Mouse (Mus musculus): ENCODE data around the gene Sash3. TPM values are rescaled to one million over a fixed set of nuclear protein-coding genes. Genes with fewer than 3 reads are reported as not detected.

The Sash3 gene
- polyA plus RNA-seq, 1 experiment: not detected

GRCm38 (mm10) chrX:48106226-48106625 lies 40.0 kb upstream of the Sash3 start:
- H3K36me3 ChIP-seq (ENCODE audit: control insufficient read depth, insufficient read depth): no peaks in the 10 kb centered on the region

GRCm38 (mm10) chrX:48108394-48109315 lies 37.6 kb upstream of the Sash3 start, which contains the start of gene Xpnpep2:
Xpnpep2 (plus strand) TSS chrX:48108725.
- H3K36me3 ChIP-seq (ENCODE audit: control insufficient read depth, insufficient read depth): no peaks in the 10 kb centered on the region
- no peak within 1 kb of the TSS for H3ac ChIP-seq (ENCODE audit: control insufficient read depth, insufficient read length, low read depth)
- H3K79me3 ChIP-seq (ENCODE audit: low read depth): no peaks in the 10 kb centered on the region
- no peaks in the 10 kb centered on the region for H3K79me2 ChIP-seq (ENCODE audit: control insufficient read depth, insufficient read depth)
- TF ChIP-seq MYOD1 (IDR thresholded peaks at IDR 0.05; ENCODE audit: control insufficient read depth, insufficient read length, low read depth): peak; percentile 21
- TF ChIP-seq CTCF (IDR thresholded peaks at IDR 0.05; ENCODE audit: control insufficient read depth, insufficient read depth, insufficient read length): no peak
- no peak for TF ChIP-seq FOSL1 (IDR thresholded peaks at IDR 0.05; ENCODE audit: insufficient read depth, low read length, poor library complexity, severe bottlenecking)
- H3K4me3 ChIP-seq (ENCODE audit: insufficient read depth, poor library complexity, severe bottlenecking): no peak within 1 kb of the TSS
- H3K27me3 ChIP-seq (ENCODE audit: control insufficient read depth, insufficient read depth, insufficient read length): no peaks in the 10 kb centered on the region

More at GRCm38 (mm10) chrX:48106226-48106625, 40.0 kb upstream of the Sash3 start:
- H3ac ChIP-seq (ENCODE audit: control insufficient read depth, insufficient read length, low read depth): no peak overlapping the region
- TF ChIP-seq USF1 (IDR thresholded peaks at IDR 0.05; ENCODE audit: low read depth) (no peak), FOSL1 (IDR thresholded peaks at IDR 0.05; ENCODE audit: insufficient read depth, low read length, poor library complexity, severe bottlenecking) (no peak), MYOG (IDR thresholded peaks at IDR 0.05; ENCODE audit: control insufficient read depth, extremely low read depth, insufficient read length) (no peak), CEBPB (IDR thresholded peaks at IDR 0.05; ENCODE audit: low read depth) (no peak)
- H3K27me3 ChIP-seq (ENCODE audit: control insufficient read depth, insufficient read depth, insufficient read length): no peaks in the 10 kb centered on the region
- H3K4me3 ChIP-seq (ENCODE audit: insufficient read depth, poor library complexity, severe bottlenecking): no peak overlapping the region
- H3K79me2 ChIP-seq (ENCODE audit: control insufficient read depth, insufficient read depth): no peaks in the 10 kb centered on the region
- H3K79me3 ChIP-seq (ENCODE audit: low read depth): no peaks in the 10 kb centered on the region

GRCm38 (mm10) chrX:48109316-48109655 lies 37.0 kb upstream of the Sash3 start:
- Histone ChIP-seq H3ac (ENCODE audit: control insufficient read depth, insufficient read length, low read depth) (no peak overlapping the region), H3K27me3 (ENCODE audit: control insufficient read depth, insufficient read depth, insufficient read length) (no peaks in the 10 kb centered on the region), H3K36me3 (ENCODE audit: control insufficient read depth, insufficient read depth) (no peaks in the 10 kb centered on the region), H3K79me2 (ENCODE audit: control insufficient read depth, insufficient read depth) (no peaks in the 10 kb centered on the region), H3K4me3 (ENCODE audit: insufficient read depth, poor library complexity, severe bottlenecking) (no peak overlapping the region), H3K79me3 (ENCODE audit: low read depth) (no peaks in the 10 kb centered on the region)
- no peak for TF ChIP-seq CEBPB (IDR thresholded peaks at IDR 0.05; ENCODE audit: low read depth)
- TF ChIP-seq MYOD1 (IDR thresholded peaks at IDR 0.05; ENCODE audit: control insufficient read depth, insufficient read length, low read depth): no peak
- no peak for TF ChIP-seq MYOG (IDR thresholded peaks at IDR 0.05; ENCODE audit: control insufficient read depth, extremely low read depth, insufficient read length)
- no peak for TF ChIP-seq USF1 (IDR thresholded peaks at IDR 0.05; ENCODE audit: low read depth)
- no peak for TF ChIP-seq CTCF (IDR thresholded peaks at IDR 0.05; ENCODE audit: control insufficient read depth, insufficient read depth, insufficient read length)
- TF ChIP-seq FOSL1 (IDR thresholded peaks at IDR 0.05; ENCODE audit: insufficient read depth, low read length, poor library complexity, severe bottlenecking): no peak
- TF ChIP-seq MAX (IDR thresholded peaks at IDR 0.05): no peak

GRCm38 (mm10) chrX:48119294-48119693 lies 26.9 kb upstream of the Sash3 start:
- TF ChIP-seq FOSL1 (IDR thresholded peaks at IDR 0.05; ENCODE audit: insufficient read depth, low read length, poor library complexity, severe bottlenecking) (no peak), MYOD1 (IDR thresholded peaks at IDR 0.05; ENCODE audit: control insufficient read depth, insufficient read length, low read depth) (no peak), CEBPB (IDR thresholded peaks at IDR 0.05; ENCODE audit: low read depth) (peak; percentile 23)
- H3K79me2 ChIP-seq (ENCODE audit: control insufficient read depth, insufficient read depth): no peaks in the 10 kb centered on the region
- no peaks in the 10 kb centered on the region for H3K79me3 ChIP-seq (ENCODE audit: low read depth)
- H3K27me3 ChIP-seq (ENCODE audit: control insufficient read depth, insufficient read depth, insufficient read length): no peaks in the 10 kb centered on the region
- no peaks in the 10 kb centered on the region for H3K36me3 ChIP-seq (ENCODE audit: control insufficient read depth, insufficient read depth)
- no peak overlapping the region for H3ac ChIP-seq (ENCODE audit: control insufficient read depth, insufficient read length, low read depth)
- H3K4me3 ChIP-seq (ENCODE audit: insufficient read depth, poor library complexity, severe bottlenecking): no peak overlapping the region

- TF ChIP-seq FOSL1 (IDR thresholded peaks at IDR 0.05; ENCODE audit: insufficient read depth, low read length, poor library complexity, severe bottlenecking): no peak
- TF ChIP-seq CTCF (IDR thresholded peaks at IDR 0.05; ENCODE audit: control insufficient read depth, insufficient read depth, insufficient read length): peak; percentile 20
- Histone ChIP-seq H3K79me3 (ENCODE audit: low read depth) (no peaks in the 10 kb centered on the region), H3K36me3 (ENCODE audit: control insufficient read depth, insufficient read depth) (no peaks in the 10 kb centered on the region), H3ac (ENCODE audit: control insufficient read depth, insufficient read length, low read depth) (no peak overlapping the region), H3K4me3 (ENCODE audit: insufficient read depth, poor library complexity, severe bottlenecking) (no peak overlapping the region), H3K27me3 (ENCODE audit: control insufficient read depth, insufficient read depth, insufficient read length) (no peaks in the 10 kb centered on the region), H3K79me2 (ENCODE audit: control insufficient read depth, insufficient read depth) (no peaks in the 10 kb centered on the region)
Measured at GRCm38 (mm10) chrX:48124132-48125071, 21.8 kb upstream of the Sash3 start.

Measured in C2C12 (cell line).